Mouse (Mus musculus) layer of hippocampus, adult 9-11 months (tissue): ENCODE measurements around the gene Rnf115.
"Not testable (repeated sequence)": the region's sequence is repeated elsewhere in the genome, so short reads cannot be mapped to it uniquely, and the experiment has no call there.

Experiments
- DNase-seq: peaks from one replicate; pipeline ENCODE4 v3.0.0; 2022

Rnf115 gene

DNA sequence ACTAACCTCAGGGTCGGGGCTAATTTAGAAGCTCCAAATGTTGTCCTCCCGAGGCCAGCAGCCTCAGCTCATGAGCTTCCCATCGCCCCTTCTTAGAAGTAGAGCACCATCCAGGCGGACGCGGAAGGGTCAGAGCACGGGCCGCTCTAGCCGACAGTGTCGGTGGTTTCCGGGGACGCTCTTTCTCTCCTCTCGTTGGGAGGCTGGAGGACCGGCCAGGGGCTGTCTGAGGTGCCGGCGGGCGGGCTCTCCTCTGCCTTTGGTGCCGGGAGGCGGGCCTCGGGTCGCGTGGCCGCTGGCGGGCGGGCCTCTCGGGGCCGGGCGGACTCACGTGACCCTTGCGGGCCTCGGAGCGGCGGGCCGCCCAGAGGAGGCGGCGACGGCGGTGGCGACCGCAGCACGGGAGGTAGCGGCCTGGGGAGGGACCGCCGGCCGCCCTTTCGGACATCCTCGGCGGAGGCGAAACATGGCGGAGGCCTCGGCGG lies at the start of gene Rnf115, which contains the start of gene Polr3c:
Rnf115 (plus strand) TSS at position 322 of the 485 bp plus-strand sequence.
Polr3c (minus strand) TSS at position 286 of the 485 bp plus-strand sequence.
- DNase-seq, result peak; percentile 96

DNA sequence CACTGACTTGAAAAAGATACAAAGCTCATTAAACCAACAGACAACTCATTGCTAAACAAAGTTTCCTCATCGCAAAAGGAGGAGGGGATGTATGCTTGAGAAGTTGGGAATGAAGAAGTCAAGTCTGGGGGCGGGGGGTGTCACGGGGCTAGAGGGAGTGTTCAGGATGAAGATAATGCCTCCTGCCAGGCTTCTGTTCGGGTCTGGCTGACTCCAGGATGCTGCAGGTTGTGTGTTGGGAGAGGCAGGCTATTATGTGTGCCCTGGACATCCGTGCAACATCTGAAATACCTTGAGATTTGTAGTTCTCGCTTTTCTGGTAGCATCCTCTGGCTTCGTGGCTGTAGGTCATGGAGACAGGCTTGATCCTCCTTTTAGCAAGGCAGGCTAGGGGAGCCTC lies 49.0 kb upstream of the Rnf115 start:
- DNase-seq, result no peak

DNA sequence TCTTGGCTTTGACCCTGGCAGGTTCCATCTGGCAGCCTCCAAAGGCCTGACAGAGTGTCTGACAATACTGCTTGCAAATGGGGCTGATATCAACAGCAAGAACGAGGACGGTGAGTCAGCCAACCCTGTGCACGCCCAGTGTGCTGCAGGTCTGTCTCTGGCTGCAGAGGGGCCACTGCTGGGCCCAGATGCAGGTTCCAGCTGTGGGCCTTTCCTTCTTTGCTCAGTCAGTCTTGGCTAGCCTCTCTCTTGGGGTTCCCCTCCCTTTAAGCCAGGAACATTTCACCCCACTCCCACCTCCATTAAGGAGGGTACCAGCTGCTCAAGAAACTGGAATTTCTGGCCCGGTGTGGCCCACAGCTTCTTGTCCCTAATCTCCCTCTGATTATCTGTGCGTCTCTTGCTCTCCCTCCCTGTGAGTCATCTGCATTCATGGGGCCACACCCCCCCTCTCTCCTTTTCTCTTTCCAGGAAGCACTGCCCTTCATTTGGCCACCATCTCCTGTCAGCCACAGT lies 48.2 kb upstream of the Rnf115 start:
- no peak for DNase-seq

DNA sequence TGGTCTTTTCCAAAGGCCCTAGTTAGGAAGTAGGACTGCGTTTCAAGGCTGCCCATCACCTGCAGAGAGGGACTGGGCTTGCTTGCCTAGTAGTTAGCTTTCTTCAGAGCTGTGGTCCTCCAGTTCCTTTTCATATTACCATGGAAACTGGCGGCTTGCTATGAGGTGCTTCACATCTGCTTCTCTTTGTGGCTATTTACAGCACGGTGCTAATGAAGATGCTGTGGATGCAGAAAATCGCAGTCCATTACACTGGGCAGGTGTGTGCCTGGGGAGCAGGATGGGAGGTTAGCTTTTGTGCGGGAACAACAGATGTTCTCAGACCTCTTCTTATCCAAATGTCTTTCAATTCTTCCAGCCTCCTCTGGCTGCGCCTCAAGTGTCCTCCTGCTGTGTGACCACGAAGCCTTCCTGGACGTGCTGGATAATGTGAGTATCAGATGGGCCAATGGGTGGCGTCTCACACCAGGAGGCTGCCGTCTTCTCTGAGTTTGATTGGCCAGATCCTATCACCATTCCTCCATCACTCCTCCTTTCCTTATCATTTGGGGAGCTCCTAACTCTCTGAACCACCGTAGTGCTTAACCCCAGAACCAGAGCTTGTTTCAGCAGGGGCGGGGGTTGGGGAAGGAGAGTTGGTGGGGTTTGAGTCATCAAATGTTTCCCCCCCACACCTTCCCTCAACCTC lies 47.1 kb upstream of the Rnf115 start:
- no peak for DNase-seq

DNA sequence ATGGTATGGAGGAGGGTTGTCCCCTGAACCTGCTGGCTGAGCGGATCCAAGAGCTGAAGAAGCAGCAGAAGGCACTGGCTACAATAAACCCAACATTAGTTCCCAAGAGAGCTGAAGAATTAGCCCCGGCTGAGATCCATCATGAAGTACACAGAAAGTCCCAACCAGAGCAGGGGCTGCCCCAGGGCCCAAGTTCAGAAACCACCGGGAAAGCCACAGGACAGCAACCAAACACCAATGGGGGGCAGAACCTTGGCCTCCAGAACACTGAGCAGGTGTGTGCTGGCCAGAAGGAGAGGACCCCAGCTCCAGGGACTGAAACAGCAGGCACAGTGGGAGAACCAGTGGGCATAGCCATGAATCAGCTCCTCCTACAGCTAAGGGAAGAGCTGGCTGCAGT lies 44.0 kb upstream of the Rnf115 start:
- no peak for DNase-seq

DNA sequence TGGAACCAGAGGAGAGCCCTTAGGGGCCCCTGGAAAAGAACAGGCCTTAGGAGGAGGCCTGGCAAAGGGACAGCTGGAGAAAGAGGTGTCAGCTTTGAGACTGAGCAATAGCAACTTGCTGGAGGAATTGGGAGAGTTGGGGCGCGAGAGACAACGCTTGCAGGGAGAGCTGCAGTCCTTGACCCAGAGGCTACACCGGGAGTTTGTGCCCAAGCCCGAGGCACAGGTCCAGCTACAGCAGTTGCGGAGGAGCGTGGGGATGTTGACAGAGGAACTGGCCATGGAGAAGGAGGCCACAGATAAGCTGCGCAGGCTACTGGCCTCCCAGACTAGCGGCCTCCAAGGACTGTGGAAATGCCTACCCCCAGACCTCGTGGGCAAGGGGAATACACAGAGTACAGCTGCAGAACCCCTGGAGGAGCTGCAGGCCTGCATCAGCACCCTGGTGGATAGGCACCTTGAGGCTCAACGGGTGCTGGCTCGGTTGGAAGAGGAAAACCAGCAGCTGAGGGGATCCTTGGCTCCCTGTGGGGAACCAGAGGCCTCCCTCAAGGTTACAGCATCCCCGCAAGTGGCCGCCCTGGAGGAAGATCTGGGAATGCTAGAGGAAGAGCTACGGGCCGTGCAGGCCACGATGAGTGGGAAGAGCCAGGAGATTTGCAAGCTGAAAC lies 43.2 kb upstream of the Rnf115 start:
- DNase-seq, result no peak

DNA sequence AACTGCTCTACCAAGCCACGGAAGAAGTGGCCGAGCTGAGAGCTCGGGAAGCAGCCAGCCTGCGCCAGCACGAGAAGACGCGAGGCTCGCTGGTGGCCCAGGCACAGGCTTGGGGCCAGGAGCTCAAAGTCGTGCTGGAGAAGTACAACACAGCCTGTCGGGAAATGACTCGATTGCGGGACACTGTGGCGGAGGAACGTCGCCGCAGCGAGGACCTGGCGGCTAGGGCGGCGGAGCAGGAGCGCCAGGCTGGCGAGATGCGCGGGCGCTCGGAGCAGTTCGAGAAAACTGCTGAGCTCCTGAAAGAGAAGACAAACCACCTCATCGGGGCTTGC lies 42.7 kb upstream of the Rnf115 start:
- no peak for DNase-seq

DNA sequence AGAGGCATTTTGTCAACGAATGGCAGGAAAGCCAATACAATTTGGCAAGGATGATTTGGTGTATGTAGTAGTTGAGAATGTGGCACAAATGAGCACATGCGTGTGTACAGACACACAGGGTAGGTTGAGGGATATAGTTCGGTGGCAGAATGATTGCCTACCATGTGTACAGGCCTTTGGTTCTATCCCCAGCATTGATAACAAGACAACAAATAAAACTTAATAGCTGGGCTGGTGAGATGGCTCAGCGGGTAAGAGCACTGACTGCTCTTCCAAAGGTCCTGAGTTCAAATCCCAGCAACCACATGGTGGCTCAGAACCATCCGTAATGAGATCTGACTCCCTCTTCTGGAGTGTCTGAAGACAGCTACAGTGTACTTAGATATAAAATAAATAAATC lies 41.4 kb upstream of the Rnf115 start:
- not testable (repeated sequence) for DNase-seq

DNA sequence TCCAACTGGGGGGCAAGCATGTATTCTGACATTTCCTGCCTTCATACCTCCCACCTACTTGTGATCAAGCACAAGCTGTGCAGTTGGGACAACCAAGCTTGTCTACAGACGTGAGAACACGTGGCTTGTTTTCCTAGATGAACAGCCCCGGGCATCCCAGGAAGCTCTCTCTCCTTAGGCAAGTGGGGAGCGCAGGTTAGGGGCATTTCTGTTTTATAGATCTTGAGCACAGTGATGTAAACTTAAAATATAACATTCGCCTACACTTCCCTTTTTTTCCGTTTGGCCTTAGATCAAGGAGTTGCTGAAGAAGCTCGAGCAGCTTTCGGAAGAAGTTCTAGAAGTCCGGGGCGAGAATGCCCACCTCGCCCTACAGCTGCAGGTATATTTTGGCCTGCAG lies 38.6 kb upstream of the Rnf115 start:
- DNase-seq, result no peak

DNA sequence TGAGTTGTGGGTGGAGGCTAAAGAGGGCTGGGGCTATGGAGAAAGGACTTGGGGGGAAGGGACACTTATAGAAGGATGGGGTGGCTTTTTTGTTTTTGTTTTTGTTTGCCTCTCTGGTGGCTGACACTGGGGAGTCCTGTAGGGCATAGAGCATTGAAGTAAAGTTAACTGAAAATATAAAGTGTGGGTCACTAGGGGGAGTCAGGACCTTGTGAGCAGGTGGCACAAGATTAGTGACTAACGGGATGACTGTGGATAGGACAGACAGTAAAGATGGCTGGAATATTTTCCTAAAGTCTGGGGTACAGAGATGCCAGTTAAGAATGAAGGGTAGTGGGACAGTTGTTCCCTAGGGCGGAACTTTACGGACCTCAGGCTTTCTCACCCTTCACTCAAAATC lies 37.2 kb upstream of the Rnf115 start:
- DNase-seq, result no peak

DNA sequence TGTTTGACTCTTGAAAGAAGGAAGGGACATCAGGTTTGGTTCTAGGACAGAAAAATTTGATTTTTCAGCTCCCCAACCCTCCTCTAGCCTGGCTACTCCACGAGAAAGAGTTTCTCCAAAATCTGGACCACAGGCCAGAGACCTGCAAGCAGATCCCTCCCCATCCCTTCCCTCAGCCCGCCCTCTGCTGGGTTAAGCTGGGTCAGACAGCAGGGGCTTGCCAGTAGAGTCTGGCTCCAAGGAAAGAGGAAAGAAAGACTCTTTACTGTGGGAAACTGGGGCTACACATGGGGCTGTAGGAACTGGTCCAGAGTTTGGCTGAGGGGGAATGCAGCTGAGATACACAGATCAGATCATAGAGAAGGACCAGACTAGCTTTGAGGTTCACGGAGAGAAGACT lies 35.0 kb upstream of the Rnf115 start:
- DNase-seq, result no peak

DNA sequence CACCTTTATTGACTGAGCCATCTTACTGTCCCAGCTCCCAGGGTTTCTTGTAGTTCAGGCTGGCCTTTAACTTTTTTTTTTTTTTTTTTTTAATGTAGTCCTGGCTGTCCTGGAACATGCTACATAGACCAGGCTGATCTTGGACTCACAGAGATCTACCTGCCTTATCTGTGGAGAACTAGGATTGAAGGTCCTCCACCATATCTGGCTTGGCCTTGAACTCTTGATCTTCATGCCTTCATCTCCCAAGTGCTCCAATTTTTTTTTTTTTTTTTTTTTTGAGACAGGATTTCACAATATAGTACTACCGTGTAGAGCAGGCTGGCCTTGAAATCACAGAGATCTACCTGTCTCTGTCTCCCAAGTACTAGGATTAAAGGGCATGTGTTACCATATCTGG lies 33.9 kb upstream of the Rnf115 start:
- no peak for DNase-seq

DNA sequence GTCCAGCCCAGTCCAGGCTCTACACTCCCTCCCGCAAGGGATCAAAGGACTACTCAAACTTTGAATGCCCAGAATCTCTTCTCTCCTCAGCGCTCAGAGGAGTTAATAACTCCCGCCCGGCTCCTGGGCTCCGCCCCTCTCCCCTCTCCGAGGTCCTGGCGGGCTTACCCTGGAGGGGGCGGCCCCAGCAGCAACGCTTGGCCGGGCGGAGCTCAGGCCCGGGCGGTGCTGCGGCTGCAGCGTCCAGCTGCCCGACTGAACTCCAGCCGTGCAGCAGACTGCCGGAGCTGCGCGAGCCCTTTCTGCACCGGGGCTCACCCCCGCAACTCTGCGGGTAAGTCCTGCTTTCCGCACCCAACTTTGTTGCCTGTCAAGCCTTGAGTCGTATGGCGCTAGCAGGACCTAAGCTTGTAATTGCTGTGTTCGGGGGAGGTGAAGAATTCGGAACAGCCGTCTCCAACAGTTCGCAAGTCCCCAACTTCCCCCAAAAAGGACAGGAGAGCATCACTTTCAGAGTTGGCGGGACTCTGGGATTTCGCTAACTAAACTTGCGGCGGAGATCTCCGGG lies 31.2 kb upstream of the Rnf115 start, which contains the start of gene Pias3:
Pias3 (plus strand) TSS at position 187 of the 568 bp plus-strand sequence.
- DNase-seq, result peak; percentile 56

DNA sequence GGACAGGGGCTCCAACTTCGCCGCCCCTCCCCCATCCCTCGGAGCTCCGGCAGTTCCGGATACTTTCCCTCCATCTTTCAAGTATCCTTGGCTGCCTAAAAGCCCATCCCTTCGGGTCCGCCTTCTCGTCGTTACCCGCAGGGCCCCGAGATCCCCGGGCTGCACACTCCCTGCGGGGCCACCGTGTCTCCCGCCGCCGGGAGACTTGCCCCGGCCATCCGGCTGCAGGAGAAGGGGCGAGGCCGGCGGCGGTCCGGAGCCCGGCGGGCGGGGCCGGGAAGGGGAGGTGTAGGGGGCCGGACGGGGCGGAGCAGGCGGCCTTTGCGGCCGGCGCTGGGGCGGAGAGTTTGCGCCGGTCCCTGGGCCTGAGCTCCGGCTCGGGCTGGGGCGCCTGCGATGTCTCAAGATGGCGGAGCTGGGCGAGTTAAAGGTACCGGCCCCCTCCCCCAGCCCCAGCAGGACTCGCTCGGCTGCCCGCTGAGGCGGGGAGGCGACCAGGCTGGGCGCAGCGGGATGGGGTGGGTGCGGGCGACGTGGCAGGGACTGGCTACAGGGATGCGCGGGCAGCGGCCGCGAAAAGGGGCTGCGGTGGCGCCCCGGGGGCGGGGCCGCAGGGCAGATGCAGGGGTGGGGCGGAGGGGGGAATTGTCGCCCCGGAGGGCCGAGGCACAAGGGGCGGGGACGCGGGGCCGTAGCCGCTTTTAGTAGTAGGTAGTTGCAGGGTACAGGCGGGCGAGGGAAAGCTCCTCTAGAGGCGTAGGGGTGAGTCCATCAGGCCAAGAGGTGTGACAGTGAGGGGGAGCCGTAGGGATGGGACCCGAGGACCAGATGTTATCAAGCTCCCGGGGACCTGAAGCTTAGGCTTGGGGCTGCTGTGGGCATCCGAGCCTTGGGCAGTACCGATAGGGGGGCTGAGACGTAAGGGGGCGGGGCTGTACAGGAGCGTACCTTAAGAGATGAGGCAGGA lies 30.4 kb upstream of the Rnf115 start:
- peak; percentile 83 for DNase-seq

DNA sequence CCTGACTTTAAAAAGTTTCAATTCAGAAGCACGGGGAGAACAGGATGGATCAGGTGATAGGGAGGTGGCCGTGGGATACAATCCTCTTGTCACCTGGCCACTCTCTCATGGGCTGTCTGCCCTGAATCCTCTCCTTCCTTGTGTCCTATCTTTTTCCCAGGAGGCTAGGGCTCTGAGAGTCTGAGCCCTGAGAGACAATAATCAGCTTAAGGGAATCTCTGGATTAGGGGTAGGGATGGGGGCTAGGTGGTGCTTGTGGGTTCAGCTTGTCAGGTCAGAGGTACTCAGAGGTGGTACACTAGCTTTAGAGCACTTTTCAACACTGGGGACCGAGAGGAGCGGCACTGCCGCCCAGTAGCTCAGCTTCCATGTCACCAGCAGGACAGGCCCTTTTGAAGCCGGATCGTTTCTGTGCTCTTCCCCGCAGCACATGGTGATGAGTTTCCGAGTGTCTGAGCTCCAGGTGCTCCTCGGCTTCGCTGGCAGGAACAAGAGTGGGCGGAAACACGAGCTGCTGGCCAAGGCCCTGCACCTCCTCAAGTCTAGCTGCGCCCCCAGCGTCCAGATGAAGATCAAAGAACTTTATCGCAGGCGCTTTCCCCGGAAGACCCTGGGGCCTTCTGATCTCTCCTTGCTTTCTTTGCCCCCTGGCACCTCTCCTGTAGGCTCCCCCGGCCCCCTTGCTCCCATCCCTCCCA lies 28.3 kb upstream of the Rnf115 start:
- no peak for DNase-seq

DNA sequence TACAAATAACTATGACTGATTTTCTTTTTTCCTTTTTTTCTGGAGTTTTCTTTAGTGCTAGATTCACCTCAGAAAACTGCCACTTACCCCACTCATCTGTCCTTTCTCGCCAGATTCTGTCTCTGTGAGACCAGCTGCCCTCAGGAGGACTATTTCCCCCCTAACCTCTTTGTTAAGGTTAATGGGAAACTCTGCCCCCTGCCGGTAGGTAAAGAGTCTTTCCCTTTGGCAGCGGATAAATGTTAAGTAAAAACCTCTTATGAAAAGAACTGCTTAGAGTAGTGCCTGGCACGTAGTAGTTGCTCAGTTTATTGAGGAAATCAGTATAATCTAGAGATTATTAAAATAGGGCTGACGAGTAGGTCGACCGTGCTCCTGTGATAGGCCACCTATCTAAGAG lies 27.1 kb upstream of the Rnf115 start:
- DNase-seq, result no peak

DNA sequence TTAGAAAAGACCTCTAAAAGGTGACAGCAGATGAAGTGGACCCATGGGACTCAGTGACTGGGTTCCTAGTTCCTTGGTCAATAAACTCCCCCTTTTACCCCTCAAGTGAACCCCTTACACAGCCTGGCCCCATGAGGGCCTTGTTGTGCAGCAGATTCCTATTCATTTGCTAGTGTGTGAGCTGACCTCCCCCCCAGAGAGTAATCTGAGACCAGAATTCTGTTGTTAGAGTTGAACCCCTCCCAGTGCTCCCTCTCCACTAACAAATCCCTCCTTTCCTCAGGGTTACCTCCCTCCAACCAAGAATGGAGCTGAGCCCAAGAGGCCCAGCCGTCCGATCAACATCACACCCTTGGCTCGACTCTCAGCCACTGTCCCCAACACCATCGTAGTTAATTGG lies 26.5 kb upstream of the Rnf115 start:
- no peak for DNase-seq

DNA sequence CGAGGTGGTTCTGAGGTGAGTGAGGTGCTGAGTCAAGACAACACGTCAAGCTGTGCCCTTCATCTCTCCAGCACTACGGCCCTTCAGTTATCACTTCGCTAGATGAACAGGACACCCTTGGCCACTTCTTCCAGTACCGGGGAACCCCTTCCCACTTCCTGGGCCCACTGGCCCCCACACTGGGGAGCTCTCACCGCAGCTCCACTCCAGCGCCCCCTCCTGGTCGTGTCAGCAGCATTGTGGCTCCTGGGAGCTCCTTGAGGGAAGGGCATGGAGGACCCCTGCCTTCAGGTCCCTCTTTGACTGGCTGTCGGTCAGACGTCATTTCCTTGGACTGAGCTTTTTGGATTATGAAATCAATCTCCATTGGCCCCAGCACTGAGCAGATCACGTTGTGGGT lies 22.7 kb upstream of the Rnf115 start:
- no peak for DNase-seq

DNA sequence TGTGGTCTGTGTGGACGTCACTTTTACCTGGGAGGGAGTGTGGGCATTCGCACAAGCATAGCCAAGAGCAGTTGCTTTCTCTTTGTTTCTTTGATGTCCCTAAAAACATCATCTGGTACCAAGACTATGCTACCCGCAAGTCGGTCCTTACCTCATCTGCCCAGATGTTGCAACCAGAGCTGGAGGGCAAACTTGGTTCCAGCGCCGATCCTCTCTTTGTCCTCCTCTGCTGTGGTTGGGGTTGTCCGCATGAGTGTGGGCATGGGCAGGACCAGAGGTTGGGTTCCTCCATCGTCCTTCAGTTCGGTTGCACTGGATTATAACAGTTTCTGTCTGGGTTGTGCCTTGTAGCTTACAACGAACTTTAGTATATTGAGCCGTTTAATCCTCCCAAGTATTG lies 21.2 kb upstream of the Rnf115 start:
- no peak for DNase-seq

DNA sequence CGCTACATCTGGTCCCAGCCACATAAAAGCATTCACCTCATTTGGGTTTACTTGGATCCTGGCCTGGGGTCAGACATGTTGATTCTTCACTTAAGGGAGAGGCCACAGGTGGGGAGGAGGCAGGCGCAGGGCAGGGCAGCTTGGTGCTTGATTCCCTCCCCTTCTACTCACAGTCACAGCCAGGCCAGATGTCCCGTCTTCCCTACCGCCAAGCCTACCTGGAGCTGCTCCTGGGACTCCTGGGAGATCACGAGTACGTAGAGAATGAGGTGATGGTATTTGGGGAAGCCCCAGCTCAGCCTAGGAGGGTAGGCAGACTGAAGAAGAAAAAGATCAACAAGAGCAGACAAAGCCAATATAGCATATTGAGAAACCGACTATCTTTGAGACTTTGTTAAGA lies 20.5 kb upstream of the Rnf115 start:
- DNase-seq, result no peak

DNA sequence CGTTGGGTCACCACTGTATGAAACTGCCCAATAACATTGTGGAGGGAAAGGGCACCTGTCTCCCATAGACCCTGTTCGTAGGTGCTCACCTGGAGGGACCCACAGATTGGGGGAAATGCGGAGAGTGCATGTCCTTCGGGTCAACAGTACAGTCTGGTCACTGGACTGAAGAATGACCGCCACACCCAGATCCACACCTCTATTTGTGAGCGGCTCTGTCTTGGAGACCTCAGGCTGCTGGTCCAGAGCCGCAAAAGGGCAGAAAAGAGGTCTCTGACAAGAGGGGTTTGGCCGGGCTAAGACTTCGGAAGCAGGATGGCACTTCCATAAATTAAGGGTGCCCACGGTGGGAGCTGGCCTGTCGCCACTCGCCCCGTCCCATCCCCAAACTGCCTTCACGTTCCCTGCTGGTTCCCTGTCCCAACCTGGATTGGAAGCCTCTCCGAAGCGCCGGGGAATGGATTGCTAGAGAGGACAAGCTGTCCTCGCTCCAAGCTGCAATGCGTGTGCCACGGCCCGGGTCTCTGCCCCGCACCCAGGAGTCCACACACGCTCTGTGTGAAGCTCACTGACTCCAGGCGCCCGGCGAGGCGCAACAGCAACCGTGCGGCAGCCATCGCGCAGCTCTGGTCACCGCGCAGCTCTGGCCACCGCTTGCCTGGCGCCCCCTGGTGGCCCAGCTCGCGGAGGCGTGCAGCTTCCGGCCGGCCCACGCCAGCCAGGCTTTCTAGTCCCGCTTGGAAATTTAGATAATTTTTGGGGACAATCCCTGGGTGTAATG lies 19.4 kb upstream of the Rnf115 start, which contains the start of gene Nudt17:
Nudt17 (minus strand) TSS at position 660 of the 781 bp plus-strand sequence.
- peak; percentile 61 for DNase-seq
